Mouse (Mus musculus) granulocyte monocyte progenitor cell, adult 5-6 weeks (primary cell): ENCODE results near the gene Zfand3. TPM values are rescaled to one million over a fixed set of nuclear protein-coding genes. Genes with fewer than 3 reads are reported as not detected.

Experiments used
- ATAC-seq: replicated peaks from 2 replicates; pipeline ENCODE4 v1.8.0; 2016; ENCODE audit warnings: mild to moderate bottlenecking, moderate TSS enrichment, inconsistent platforms; ENCODE audit not compliant: poor library complexity, severe bottlenecking
- total RNA-seq, 2 experiments: library from RNA; stranded (forward) in 1 of 2; stranded (reverse) in 1 of 2; fragments of 200-712, 200-1000 nt in 1 of 2; fragments of >200 nt in 1 of 2; fragmentation: Nextera tagmentation in 1 of 2; gene quantifications; 2 replicates each; pipeline ENCODE4 v1.2.3; 2014 to 2017

Gene Zfand3
- total RNA-seq, 2 experiments from 2014 or later = 6.7 to 22.3 TPM

- no peak for ATAC-seq
These were observed 139.6 kb downstream of the Zfand3 start for GRCm38 (mm10) chr17:30144114-30144513.

DNA sequence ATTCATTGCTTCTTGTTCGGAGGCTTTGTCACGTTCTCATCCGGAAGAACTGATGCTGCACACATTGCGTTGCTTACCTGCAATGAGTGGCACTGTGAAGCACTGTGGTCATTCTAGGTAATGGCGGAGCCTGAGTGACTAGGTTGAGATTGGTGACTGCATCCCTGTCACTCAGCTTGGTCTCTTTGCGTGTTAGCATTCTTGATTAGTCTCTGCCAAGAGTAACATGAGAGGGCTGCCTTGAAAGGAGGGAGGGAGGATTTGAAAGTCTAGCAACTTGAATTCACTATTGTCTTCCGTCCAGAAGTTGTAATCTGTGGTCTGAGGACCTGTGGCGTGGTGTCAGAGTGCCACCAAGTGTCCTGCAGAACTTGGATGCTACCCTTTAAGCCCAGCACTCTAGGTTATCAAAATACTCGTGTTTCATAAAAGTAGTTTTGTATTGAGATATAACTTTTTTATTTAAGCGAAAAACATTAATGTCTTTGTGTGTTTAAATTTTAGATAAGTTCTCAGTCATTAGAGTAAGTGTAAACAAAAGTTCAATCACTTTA lies 141.1 kb downstream of the Zfand3 start:
- no peak for ATAC-seq

- ATAC-seq = no peak
These were observed 142.0 kb downstream of the Zfand3 start for GRCm38 (mm10) chr17:30146555-30146954.

- ATAC-seq = no peak
These were observed 143.4 kb downstream of the Zfand3 start for GRCm38 (mm10) chr17:30147897-30148296.

DNA sequence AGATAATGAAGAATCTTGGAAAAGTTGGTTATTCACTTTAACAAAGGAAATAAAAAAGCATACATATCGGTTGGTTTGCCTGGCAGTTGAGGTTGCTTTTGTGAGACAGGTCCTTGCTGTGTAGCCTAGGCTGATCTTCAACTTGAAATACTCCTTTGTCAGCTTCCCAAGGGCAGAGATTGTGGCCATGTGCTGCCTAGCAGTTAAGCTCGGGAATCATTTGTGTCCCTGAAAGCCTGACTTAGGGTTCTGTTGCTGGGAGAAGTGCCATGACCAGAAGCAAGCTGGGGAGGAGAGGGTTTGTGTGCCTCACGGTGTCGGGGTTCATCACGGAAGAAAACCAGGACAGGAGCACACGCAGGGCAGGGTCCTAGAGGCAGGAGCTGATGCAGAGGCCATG lies 143.8 kb downstream of the Zfand3 start:
- no peak for ATAC-seq

- ATAC-seq = no peak
These were observed 145.4 kb downstream of the Zfand3 start for GRCm38 (mm10) chr17:30149911-30150310.

DNA sequence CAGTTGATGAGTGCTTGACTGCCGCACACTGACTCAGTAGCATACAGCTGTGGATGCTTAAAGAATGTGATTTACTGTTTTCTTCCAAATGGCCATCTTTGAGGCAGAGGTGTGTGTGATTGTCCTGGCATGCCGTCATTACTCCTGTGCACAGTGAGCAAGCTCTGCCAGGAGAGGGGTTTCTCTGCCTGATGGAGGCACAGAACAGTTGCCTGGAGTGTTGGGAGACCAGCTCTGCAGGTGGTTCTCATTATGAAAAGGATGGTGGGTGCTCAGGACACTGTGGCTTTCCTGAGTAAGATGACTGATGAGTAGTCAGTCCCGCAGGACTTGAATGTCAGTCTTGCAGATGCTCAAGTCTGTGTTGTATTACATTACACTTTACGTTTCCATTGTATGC lies 149.6 kb downstream of the Zfand3 start:
- ATAC-seq = no peak

DNA sequence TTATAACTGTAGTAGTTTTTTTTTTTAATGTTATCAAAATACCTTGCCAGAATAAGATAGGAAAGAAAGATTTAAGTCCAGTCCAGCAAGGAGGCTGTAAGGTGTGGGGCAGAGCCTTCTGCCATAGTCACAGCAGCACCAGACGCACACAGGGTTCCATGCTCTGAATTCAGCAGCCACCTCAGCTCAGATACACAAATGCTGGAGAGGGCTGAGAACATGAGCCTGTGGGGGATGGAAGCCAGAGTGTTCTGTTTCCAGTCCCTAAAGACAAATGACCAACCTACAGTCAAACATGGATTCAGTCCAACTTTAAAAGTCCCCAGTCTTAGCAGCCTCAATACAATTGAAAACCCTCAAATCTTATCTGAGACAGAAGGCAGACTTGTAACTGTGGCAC lies 150.3 kb downstream of the Zfand3 start:
- ATAC-seq = no peak

DNA sequence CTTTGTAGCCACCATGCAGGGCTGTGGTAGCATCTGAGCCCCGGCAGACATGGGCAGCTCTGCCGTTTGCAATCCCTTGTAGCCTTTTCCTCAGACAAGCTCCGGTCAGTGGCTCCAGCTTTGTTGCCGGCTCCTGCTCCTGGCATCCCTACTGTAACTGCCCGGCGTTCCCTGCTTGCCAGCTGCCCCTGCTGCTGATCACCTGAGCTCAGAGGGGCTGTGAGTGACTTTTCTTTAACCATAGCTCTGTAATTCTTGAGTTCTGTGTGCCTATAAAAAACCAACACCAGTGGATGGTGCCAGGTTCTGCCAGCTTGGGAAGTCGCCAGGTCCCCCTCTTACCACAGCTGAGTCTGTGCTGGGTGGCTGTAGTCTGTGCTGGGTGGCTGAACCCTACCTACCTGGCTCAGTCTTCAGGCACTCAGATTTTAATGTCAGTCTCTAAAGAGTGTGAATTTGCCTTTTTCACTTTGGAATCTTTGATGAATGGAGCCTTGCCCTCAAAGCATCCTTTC lies 150.9 kb downstream of the Zfand3 start:
- no peak for ATAC-seq

DNA sequence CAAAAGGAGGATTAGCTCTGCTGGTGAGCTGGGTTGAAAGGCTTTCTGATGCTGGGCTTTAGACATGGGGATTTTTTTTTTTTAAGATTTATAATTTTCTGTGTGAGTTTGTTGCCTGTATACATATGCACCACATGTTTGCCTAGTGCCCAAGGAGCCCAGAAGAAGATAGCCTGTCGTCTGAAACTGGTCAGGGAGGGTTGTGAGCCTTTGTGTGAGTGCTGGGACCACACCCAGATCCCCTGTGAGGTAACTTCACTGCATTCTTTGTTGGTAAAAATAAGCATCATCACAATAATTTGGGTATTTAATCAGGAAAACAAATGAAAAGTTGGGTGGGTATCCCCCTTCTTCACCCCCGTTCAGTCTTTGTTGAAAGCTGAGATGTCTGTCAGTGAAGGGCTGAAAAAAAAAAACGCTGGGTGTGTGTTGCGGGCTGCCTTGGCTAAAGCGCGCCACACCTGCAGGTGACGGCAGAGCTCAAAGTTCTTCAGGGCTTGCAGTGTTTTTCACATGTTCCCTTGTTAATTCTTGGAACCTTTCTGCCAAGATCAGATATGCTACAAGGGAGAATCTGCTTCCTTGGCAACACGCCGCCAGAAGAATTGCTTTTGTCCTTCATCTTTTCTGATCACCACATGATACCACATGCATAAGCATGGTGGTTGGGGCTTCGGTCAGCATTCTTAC lies 154.0 kb downstream of the Zfand3 start:
- no peak for ATAC-seq

DNA sequence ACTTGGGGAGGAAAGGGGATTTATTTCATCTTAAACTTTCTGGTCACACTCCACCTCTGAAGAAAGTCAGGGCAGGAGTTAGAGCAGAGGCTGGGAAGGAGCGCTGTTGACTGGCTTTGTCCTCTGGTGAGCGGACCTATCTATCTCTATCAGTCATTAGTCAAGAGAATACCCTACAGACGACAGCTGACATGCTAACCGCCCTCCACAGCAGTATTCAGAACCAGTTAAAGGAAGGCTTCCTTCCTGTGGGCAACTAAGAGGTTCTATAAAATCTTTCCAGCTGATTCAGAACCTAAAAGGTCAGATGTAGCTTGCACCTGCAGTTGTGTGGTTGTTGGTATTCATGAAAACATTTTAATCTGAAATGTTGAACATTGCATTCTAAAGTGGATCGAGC lies 154.8 kb downstream of the Zfand3 start:
- ATAC-seq = no peak

DNA sequence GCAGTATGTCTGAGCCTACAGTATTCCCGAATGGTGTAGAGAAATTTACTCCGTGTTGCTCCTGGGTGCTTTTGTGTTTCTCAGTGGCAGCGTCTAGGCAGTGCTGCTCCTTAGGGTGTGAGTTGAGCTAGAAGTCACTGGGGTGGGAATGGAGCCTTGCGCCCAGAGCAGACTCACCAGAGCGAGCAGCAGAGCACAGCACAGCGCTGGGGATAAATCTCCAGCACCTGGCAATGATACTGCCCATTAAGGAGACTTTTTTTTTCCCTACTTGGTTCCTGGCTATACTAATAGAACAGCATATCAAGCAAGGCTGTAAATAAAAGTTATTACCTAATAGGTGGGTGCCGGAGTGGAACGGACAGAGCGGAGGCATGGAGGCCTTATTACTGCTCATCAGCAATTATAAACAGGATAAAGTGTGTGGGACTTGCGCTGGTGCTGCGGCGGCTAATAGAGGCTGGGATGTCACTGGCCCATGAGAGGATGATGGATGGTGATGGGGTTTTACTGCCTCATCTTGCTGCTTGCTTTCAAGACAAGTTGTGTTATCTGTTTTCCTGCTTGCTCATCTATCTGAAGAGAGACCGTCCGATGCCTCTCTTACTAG lies 156.4 kb downstream of the Zfand3 start:
- no peak for ATAC-seq

- ATAC-seq = peak; percentile 27
These were observed 158.4 kb downstream of the Zfand3 start for GRCm38 (mm10) chr17:30162983-30163382.

- ATAC-seq = no peak
These were observed 159.3 kb downstream of the Zfand3 start for GRCm38 (mm10) chr17:30163793-30164192.

- ATAC-seq = no peak
These were observed 160.3 kb downstream of the Zfand3 start for GRCm38 (mm10) chr17:30164818-30165217.

DNA sequence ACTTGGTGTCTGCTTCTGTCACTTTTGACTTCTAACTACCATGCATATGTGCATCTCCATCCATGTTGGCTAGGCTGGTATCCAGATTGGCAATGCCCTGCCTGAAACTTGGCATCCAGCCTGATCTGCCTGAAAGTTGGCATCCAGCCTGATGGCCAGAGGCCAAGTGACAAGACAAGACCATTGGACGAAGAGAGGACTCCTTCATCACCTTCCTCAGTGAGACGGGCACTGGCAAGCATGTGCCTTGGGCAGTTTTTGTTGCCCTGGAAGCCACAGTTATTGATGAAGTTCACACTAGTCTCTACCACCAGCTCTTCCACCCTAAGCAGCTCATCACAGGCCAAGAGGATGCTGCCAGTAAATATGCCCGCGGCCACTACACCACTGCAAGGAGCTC lies 172.9 kb downstream of the Zfand3 start:
- ATAC-seq = no peak

DNA sequence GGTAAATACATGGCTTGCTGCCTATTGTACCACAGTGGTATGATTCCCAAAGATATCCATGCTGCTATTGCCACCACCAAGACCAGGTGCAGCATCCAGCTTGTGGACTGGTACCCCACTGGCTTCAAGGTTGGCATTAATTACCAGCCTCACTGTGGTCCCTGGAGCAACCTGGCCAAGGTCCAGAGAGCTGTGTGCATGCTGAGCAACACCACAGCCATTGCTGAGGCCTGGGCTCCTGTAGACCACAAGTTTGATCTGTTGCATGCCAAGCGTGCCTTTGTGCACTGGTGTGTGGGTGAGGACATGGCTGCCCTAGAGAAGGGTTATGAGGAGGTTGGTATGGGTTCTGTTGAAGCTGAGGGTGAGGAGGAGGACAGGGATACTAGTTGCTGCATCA lies 173.9 kb downstream of the Zfand3 start:
- no peak for ATAC-seq

- no peak for ATAC-seq
These were observed 175.7 kb downstream of the Zfand3 start for GRCm38 (mm10) chr17:30180197-30180596.

- ATAC-seq = no peak
These were observed 177.0 kb downstream of the Zfand3 start for GRCm38 (mm10) chr17:30181554-30181953.

DNA sequence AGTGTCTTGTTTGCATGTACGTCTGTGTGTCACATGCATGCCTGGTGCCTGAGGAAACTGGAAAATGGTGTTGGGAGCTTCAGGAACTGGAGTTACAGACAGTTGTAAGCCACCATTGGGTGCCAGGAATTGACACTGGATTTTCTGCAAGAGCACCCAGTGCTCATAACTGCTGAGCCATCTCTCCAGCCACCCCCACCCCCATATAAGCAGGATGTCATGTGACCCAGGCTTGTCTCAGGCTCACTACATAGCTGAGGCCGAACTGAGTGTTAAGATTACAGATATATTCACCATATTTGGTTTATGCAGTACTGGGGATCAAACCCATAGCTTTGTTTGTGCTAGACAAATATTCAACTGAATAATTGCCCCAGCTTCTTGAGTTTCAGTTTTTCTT lies 177.5 kb downstream of the Zfand3 start:
- no peak for ATAC-seq

GRCm38 (mm10) chr17:30183561-30183960 lies 179.0 kb downstream of the Zfand3 start:
- ATAC-seq = no peak

GRCm38 (mm10) chr17:30187154-30187553 lies 182.6 kb downstream of the Zfand3 start:
- no peak for ATAC-seq
